Mouse (Mus musculus): ENCODE data around the gene Sppl2b.

DNA sequence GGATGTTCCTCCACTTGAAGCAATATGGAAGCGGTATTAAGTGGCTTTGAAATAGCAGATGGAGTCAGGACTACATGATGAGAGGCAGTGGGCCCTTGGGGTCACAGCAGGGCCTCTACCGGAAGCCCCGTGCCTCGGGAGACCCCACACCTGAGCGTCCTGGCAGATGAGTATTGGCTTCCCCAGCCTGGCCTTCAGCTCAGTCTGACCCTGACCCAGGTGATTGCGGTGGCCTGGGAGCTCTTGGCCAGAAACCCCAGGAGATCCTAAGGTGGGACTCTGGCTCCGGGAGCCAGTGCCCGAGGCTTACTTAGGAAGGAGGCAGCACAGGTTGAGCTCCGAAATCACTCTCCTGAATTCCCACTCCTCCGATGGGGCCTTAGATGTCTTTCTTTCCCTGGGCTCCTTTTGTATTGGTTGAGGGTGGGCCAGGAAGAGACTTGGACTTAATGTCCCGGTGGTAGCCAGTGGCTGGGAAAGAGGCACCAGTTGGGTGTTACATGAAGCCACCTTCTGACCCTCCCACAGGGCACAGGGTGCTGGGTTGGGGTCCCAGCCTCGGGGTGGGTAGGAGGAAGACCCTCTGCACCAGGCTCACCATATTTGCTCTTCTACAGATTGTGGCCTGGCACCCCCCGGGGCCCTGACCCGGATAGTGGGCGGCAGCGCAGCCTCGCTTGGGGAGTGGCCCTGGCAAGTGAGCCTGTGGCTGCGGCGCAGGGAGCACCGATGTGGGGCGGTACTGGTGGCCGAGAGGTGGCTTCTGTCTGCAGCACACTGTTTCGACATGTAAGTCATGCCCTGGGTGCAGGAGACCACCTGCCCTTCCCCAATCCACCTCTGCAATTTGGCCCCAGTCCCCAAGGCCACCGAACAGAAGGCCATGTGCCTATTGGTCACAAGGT lies 41.8 kb downstream of the Sppl2b start:
- TF ChIP-seq POLR2A (IDR thresholded peaks at IDR 0.05; ENCODE audit: low read depth, low read length): no peak
- no peak for TF ChIP-seq CTCF (conservative IDR thresholded peaks at IDR 0.05; ENCODE audit: insufficient read depth, insufficient read length, low read depth, low read length)
